Mouse (Mus musculus) v-Abl transformed pro-B cells (cell line): ENCODE measurements around the gene Sh3gl2.

ENCODE experiments used
- in situ Hi-C, 2 experiments: fragments of 400-800 bp; cut with MboI; formaldehyde crosslinking; loops; one replicate each; pipeline ENCODE4 v1.15.1; 2025; ENCODE audit not compliant: unreplicated experiment in 2 of 2

Gene Sh3gl2

GRCm38 (mm10) chr4:85402823-85403222 lies 197.9 kb downstream of the Sh3gl2 start:
- in situ Hi-C loops = loop anchor here in 1 of 2 experiments (5.0 to 25.0 kb wide), 2 partner anchors 399 to 1284 kb away; no protein-coding TSS in a partner anchor

GRCm38 (mm10) chr4:85404424-85405194 lies 199.7 kb downstream of the Sh3gl2 start:
- in situ Hi-C loops = loop anchor here in 1 of 2 experiments (5.0 to 25.0 kb wide), 2 partner anchors 398 to 1283 kb away; no protein-coding TSS in a partner anchor

- in situ Hi-C loops = loop anchor here in 1 of 2 experiments (25.0 kb wide), 1 partner anchor 1282 kb away; no protein-coding TSS in a partner anchor
Observed at GRCm38 (mm10) chr4:85405276-85405675, 200.3 kb downstream of the Sh3gl2 start.

- in situ Hi-C loops = loop anchor here in 1 of 2 experiments (25.0 kb wide), 1 partner anchor 1271 kb away; no protein-coding TSS in a partner anchor
Observed at GRCm38 (mm10) chr4:85416466-85416865, 211.5 kb downstream of the Sh3gl2 start.

- in situ Hi-C loops = loop anchor here in 1 of 2 experiments (25.0 kb wide), 1 partner anchor 1267 kb away; no protein-coding TSS in a partner anchor
Observed at GRCm38 (mm10) chr4:85420429-85420828, 215.5 kb downstream of the Sh3gl2 start.

- in situ Hi-C loops = loop anchor here in 1 of 2 experiments (25.0 kb wide), 1 partner anchor 611 kb away; no protein-coding TSS in a partner anchor
Observed at GRCm38 (mm10) chr4:85426211-85426610, 221.3 kb downstream of the Sh3gl2 start.

GRCm38 (mm10) chr4:85432786-85433185 lies 227.9 kb downstream of the Sh3gl2 start:
- in situ Hi-C loops = loop anchor here in 1 of 2 experiments (25.0 kb wide), 1 partner anchor 605 kb away; no protein-coding TSS in a partner anchor

GRCm38 (mm10) chr4:85434734-85435133 lies 229.8 kb downstream of the Sh3gl2 start:
- in situ Hi-C loops = loop anchor here in 1 of 2 experiments (25.0 kb wide), 1 partner anchor 603 kb away; no protein-coding TSS in a partner anchor

GRCm38 (mm10) chr4:85438813-85439212 lies 233.9 kb downstream of the Sh3gl2 start:
- in situ Hi-C loops = loop anchor here in 1 of 2 experiments (25.0 kb wide), 1 partner anchor 598 kb away; no protein-coding TSS in a partner anchor

- in situ Hi-C loops = no loop called here
Observed at GRCm38 (mm10) chr4:85483586-85483985, 278.7 kb downstream of the Sh3gl2 start.

- in situ Hi-C loops = no loop called here
Observed at GRCm38 (mm10) chr4:85486316-85486946, 281.5 kb downstream of the Sh3gl2 start.

GRCm38 (mm10) chr4:85505718-85506117 lies 300.8 kb downstream of the Sh3gl2 start:
- in situ Hi-C loops = no loop called here

GRCm38 (mm10) chr4:85506976-85507375 lies 302.1 kb downstream of the Sh3gl2 start:
- in situ Hi-C loops = no loop called here

- in situ Hi-C loops = no loop called here
Observed at GRCm38 (mm10) chr4:85507491-85507890, 302.6 kb downstream of the Sh3gl2 start.

- in situ Hi-C loops = no loop called here
Observed at GRCm38 (mm10) chr4:85513288-85513687, 308.4 kb downstream of the Sh3gl2 start.

- in situ Hi-C loops = no loop called here
Observed at GRCm38 (mm10) chr4:85513792-85514191, 308.9 kb downstream of the Sh3gl2 start, which contains the start of gene Adamtsl1. Gene Adamtsl1 (plus strand): TSS chr4:85514172.

GRCm38 (mm10) chr4:85514205-85514681 lies 309.3 kb downstream of the Sh3gl2 start:
- in situ Hi-C loops = no loop called here

GRCm38 (mm10) chr4:85526966-85527566 lies 322.1 kb downstream of the Sh3gl2 start:
- in situ Hi-C loops = no loop called here

- in situ Hi-C loops = no loop called here
Observed at GRCm38 (mm10) chr4:85529852-85530251, 324.9 kb downstream of the Sh3gl2 start.

- in situ Hi-C loops = no loop called here
Observed at GRCm38 (mm10) chr4:85539677-85540076, 334.8 kb downstream of the Sh3gl2 start.
